Mouse (Mus musculus) gastrocnemius, postnatal 14 days (tissue): Measurements from ENCODE around the gene Vmn1r132. TPM values are rescaled to one million over a fixed set of nuclear protein-coding genes. Genes with fewer than 3 reads are reported as not detected.
"Not testable (repeated sequence)": the region's sequence is repeated elsewhere in the genome, so short reads cannot be mapped to it uniquely, and the experiment has no call there.

Experiments
- DNase-seq: peaks from one replicate; pipeline ENCODE4 v3.0.0; 2021; ENCODE audit warnings: mixed read lengths
- intact Hi-C: fragments of 180-260 bp; cut with DNase I; formaldehyde crosslinking; loops from one replicate; pipeline ENCODE4 v1.15.1; 2025; ENCODE audit warnings: low total_unique reads
- long read RNA-seq, 2 experiments: library from polyadenylated mRNA; stranded (forward); transcript quantifications; one replicate each; pipeline ENCODE4 v2.0.0; 2021
- total RNA-seq, 2 experiments: library from RNA; stranded (reverse); gene quantifications; 2 replicates each; pipeline ENCODE4 v1.2.3; 2021

The Vmn1r132 gene
- total RNA-seq: not detected
- long read RNA-seq, experiment 1: 0 reads
- long read RNA-seq, experiment 2: 0 reads

DNA sequence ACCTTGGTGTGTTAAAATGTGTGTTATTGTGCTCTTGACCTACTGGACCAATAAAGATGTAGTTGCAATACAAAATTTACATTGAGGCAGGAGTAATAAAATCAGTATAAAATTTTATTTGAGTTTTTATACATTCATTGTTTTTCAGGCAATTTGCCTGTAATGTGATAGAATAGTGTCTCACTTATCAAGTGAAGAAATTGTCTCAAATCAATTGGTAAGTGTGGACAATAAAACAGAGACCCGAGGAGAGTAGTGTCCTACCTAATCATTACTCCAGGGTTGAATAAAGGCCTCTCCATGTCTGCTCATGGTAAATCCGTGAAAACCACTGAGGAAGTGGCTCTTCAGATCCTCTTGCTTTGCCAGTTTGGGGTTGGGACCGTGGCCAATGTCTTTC lies at the start of gene Vmn1r132:
Gene Vmn1r132, plus strand, starts transcription at position 301 of the 400 bp plus-strand sequence.
- intact Hi-C loops, DNase-seq: not testable (repeated sequence)

Other genes starting within 250 kb of the Vmn1r132 start
- gene Gm6882, start 181.3 kb upstream of the Vmn1r132 start, total RNA-seq: not detected
- not detected for gene Vmn1r130, start 102.3 kb upstream of the Vmn1r132 start, total RNA-seq
- gene Vmn1r131, start 68.0 kb upstream of the Vmn1r132 start, total RNA-seq: not detected
- gene Gm4175, start 147.4 kb downstream of the Vmn1r132 start, total RNA-seq: not detected
- gene Gm4177, start 182.6 kb downstream of the Vmn1r132 start, total RNA-seq: not detected
- not detected for gene Vmn1r135, start 218.3 kb downstream of the Vmn1r132 start, total RNA-seq
- not detected for gene Gm5725, start 230.2 kb downstream of the Vmn1r132 start, total RNA-seq